Mouse (Mus musculus): Measurements from ENCODE around the gene Ccdc51.
A peak's percentile ranks its signal among the peaks of the same experiment; 100 is the strongest.

Ccdc51 gene

GRCm38 (mm10) chr9:109057543-109057942 is 24.8 kb upstream of the Ccdc51 start:
- DNase-seq: no peak

GRCm38 (mm10) chr9:109058006-109058765 is 24.1 kb upstream of the Ccdc51 start:
- DNase-seq: no peak

GRCm38 (mm10) chr9:109059136-109059903 is 23.0 kb upstream of the Ccdc51 start, which contains the start of gene Trex1:
Gene Trex1 (minus strand): TSS chr9:109059734.
- peak; percentile 94 for DNase-seq

GRCm38 (mm10) chr9:109060184-109060897 is 22.0 kb upstream of the Ccdc51 start:
- DNase-seq: no peak

- no peak for DNase-seq
These were observed 21.4 kb upstream of the Ccdc51 start for GRCm38 (mm10) chr9:109060898-109061295.

GRCm38 (mm10) chr9:109068095-109068735 is 14.1 kb upstream of the Ccdc51 start:
- DNase-seq: no peak

GRCm38 (mm10) chr9:109073661-109074573 is 8.4 kb upstream of the Ccdc51 start, which contains the start of gene Atrip:
Gene Atrip (minus strand): TSS chr9:109074124.
- peak; percentile 94 for DNase-seq

- DNase-seq: no peak
These were observed 1.8 kb upstream of the Ccdc51 start for GRCm38 (mm10) chr9:109080516-109080915.

- DNase-seq: no peak
These were observed 557 bp upstream of the Ccdc51 start for GRCm38 (mm10) chr9:109081749-109082123.

- no peak for DNase-seq
These were observed 2.6 kb downstream of the Ccdc51 start for GRCm38 (mm10) chr9:109084922-109085321.

- DNase-seq: peak; percentile 78
These were observed 5.7 kb downstream of the Ccdc51 start for GRCm38 (mm10) chr9:109087987-109088386.

GRCm38 (mm10) chr9:109090446-109090845 is 8.2 kb downstream of the Ccdc51 start:
- DNase-seq: peak; percentile 49

- no peak for DNase-seq
These were observed 9.5 kb downstream of the Ccdc51 start for GRCm38 (mm10) chr9:109091802-109092201.

GRCm38 (mm10) chr9:109092799-109093198 is 10.5 kb downstream of the Ccdc51 start:
- DNase-seq: peak; percentile 33

- peak; percentile 77 for DNase-seq
These were observed 11.7 kb downstream of the Ccdc51 start for GRCm38 (mm10) chr9:109093786-109094552.

- DNase-seq: peak; percentile 74
These were observed 12.4 kb downstream of the Ccdc51 start for GRCm38 (mm10) chr9:109094553-109095136.

- peak; percentile 86 for DNase-seq
These were observed 13.1 kb downstream of the Ccdc51 start, which contains the start of gene Plxnb1 for GRCm38 (mm10) chr9:109095137-109095982. Gene Plxnb1 (plus strand): TSS chr9:109095389.

- peak; percentile 51 for DNase-seq
These were observed 14.0 kb downstream of the Ccdc51 start for GRCm38 (mm10) chr9:109096251-109096661.

- peak; percentile 25 for DNase-seq
These were observed 14.6 kb downstream of the Ccdc51 start for GRCm38 (mm10) chr9:109096856-109097255.
